Mouse (Mus musculus) forebrain, postnatal 0 days (tissue): Measurements from ENCODE around the gene Oaz1. TPM values are rescaled to one million over a fixed set of nuclear protein-coding genes. Genes with fewer than 3 reads are reported as not detected.

ENCODE experiments used
- ATAC-seq: fragments of 200-750 bp; cut with Nextera tagmentation; 2 replicates; pipeline ENCODE4 v1.8.0; 2017; ENCODE audit warnings: mild to moderate bottlenecking, moderate library complexity
- DNase-seq: peaks from one replicate; pipeline ENCODE4 v3.0.0-alpha.2; 2015
- H3K27ac ChIP-seq: fragments of 300-500 bp; sonication (generic); 2 replicates; pipeline ENCODE4 v1.5.1; 2014; ENCODE audit warnings: low read depth, mild to moderate bottlenecking, antibody characterized with exemption, low read length, moderate library complexity, mixed read lengths
- H3K27me3 ChIP-seq: fragments of 300-500 bp; sonication (generic); 2 replicates; pipeline ENCODE4 v1.6.1; 2014; ENCODE audit warnings: mild to moderate bottlenecking, low read length, mixed read lengths; ENCODE audit not compliant: insufficient read depth
- H3K36me3 ChIP-seq: fragments of 300-500 bp; sonication (generic); 2 replicates; pipeline ENCODE4 v1.6.1; 2014; ENCODE audit warnings: mild to moderate bottlenecking, moderate library complexity; ENCODE audit not compliant: insufficient read depth
- H3K4me1 ChIP-seq: fragments of 300-500 bp; sonication (generic); 2 replicates; pipeline ENCODE4 v1.6.1; 2014; ENCODE audit warnings: antibody characterized with exemption; ENCODE audit not compliant: insufficient read depth
- H3K4me2 ChIP-seq: fragments of 300-500 bp; sonication (generic); 2 replicates; pipeline ENCODE4 v1.6.1; 2014; ENCODE audit warnings: low read depth, mild to moderate bottlenecking, moderate library complexity
- H3K4me3 ChIP-seq: fragments of 300-500 bp; sonication (generic); 2 replicates; pipeline ENCODE4 v1.5.1; 2014; ENCODE audit warnings: low read depth, low read length, mixed read lengths
- H3K9ac ChIP-seq: fragments of 300-500 bp; sonication (generic); 2 replicates; pipeline ENCODE4 v1.6.1; 2014; ENCODE audit warnings: mild to moderate bottlenecking
- H3K9me3 ChIP-seq: fragments of 300-500 bp; sonication (generic); 2 replicates; pipeline ENCODE4 v1.6.1; 2016; ENCODE audit warnings: low read length
- CTCF ChIP-seq: sonication (generic); IDR thresholded peaks from 2 replicates; pipeline ENCODE4 v1.5.1; 2016; ENCODE audit warnings: antibody characterized with exemption, control low read depth, low read depth
- WGBS: fragments of 180-500 bp; shearing (Covaris S2); extraction: QIAGEN DNeasy Blood & Tissue Kit; methylation state at CpG from one replicate; pipeline ENCODE4 v1.1.7; 2014; 5-methylcytosine and 5-hydroxymethylcytosine counted together
- polyA plus RNA-seq: library from polyadenylated mRNA; unstranded; fragments of >200 nt; fragmentation: Nextera tagmentation; extraction: Ambion mirVana; gene quantifications from 2 replicates; pipeline ENCODE4 v1.2.1, GENCODE M21; 2015
- total RNA-seq: library from RNA; depleted of rRNA; stranded (reverse); fragments of >200 nt; gene quantifications from 2 replicates; pipeline ENCODE4 v1.2.3, GENCODE M21; 2014

Gene Oaz1
- total and polyA plus RNA-seq, 2 experiments from 2014 or later, result 1,040 to 1,146 TPM

DNA sequence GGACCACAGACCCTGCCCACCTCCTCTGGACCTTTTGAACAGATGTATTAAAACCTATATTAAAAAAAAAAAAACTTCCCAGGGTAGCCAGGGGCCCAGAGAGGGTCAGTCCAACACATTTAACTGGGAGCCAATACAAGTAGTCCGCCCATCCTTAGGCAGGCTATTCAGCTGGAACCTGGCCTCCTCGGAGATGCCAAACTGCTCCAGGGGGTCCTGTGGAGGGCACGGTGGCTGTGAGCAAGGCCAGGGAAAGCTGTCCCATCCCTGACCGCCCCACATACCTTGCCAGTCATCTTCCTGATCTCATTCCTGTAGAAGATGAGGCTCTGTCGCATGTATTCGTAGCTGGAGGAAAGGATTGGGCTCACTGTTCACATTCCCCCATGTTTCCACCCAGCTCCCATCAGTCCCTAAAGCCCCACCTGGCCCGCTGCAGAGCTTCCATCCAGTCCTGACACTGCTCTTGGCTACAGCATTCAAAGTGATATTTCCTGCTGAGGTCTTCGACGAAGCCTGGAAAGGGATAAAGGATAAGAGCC is 30.1 kb upstream of the Oaz1 start:
- ATAC-seq, result no peak
- Histone ChIP-seq H3K36me3 (peaks cover 51% of the 10 kb centered on the region), H3K27ac (no peak overlapping the region), H3K9me3 (no peaks in the 10 kb centered on the region), H3K4me3 (no peak overlapping the region), H3K4me2 (0 out of 2 replicates have a peak overlapping the region, but pooled peaks have one; percentile 88), H3K27me3 (no peaks in the 10 kb centered on the region), H3K9ac (peak overlapping the region; percentile 96; the same call in 1 of the 2 replicates), H3K4me1 (peaks cover 14% of the 10 kb centered on the region)
- 87% methylated on average over 9 of the region's 9 CpGs for WGBS
- no peak for TF ChIP-seq CTCF
- DNase-seq, result no peak

DNA sequence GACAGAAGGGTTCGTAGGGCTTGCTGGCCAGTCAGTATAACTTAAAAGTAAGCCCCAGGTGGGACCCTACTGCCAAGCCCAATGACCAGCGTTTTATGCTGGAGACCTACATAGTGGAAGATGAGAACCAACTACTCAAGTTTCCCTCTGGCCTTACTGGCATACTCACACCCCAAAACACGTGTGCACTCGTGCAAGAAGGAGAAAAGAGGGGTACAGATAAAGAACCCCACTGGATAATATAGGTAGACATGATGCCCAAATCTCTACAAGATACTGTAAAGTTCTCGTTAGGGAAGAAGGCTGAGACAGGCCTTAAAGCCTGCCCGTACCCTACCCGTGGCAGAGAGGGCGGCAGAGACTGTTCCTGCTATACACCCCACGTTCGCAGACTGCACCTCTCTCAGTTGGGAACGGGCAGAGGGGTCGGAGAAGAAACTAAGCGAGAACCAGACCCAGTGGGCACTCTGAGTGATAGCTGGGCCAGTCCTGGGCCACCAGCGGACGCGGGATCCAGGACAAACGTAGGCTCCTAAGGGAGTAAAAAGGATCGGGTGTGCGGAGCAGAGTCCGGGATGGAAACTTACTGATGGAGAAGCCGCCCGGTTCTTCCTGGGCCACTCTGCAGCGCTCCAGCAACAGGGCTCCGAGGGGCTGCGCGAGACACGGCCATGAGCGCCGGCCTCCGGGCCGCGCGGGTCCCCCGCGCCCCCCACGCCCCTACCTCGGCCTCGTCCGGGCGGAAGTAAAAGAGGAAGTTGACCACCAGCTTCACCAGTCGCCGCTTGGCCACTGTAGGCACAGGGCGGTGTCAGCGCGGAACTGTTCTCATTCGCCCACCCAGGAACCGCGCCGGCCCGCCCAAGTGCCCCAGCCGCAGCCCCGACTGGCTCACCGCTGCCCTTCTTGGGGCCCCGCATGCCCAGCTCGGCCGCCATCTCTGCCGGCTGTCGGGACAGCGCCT is 29.0 kb upstream of the Oaz1 start:
- TF ChIP-seq CTCF, result 0 out of 2 replicates have a peak, but pooled peaks have one; percentile 34

DNA sequence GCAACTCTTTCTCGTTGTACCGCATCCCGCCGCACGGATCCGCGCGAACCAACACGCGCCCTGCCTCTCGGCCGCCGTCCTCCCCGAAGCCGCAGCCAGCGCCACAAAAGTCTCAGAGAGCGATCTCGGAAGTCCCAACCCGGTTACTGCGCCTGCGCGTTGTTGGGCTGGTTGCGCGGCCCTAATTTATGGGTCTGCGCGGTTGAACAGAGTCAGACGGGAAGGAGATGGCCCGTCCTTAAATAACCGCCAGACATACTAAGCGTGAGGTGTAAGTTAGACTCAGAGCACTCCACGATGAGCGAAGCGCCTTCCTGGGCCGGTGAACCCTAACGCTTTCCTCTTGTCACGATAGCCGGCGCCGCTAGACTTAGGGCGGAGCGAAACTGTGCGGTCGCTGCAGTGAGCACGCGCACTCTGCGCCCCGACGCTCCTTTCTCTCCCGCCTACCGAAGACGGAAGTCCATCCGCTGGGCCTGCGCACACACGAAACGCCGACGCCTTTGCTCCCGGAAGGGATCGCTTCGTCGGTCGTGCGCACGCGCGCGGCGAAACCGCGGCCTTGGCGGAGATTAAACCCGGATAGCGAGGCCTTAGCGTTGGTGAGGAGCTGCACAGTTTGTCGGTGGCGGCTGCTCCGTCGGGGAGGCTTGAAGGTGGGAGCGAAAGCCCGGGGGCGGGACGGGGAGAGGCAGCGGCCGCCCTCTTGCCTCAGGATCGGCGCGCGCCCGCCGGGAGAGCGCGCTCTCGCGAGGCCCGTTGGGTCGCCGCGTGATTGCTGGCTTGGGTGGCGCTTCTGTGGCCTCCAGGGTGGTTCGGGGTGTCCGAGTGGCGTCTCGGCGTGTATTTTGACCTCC is 28.1 kb upstream of the Oaz1 start, which contains the start of the genes Sf3a2 and Plekhj1:
Gene Sf3a2, plus strand, starts transcription at position 49 of the 857 bp plus-strand sequence.
Gene Plekhj1, minus strand, starts transcription at position 477 of the 857 bp plus-strand sequence.
- no peak; the same call in none of the 2 replicates for TF ChIP-seq CTCF
- Histone ChIP-seq H3K36me3 (peaks cover 54% of the 10 kb centered on the region), H3K4me3 (peak within 1 kb of the TSS; percentile 88), H3K27me3 (no peaks in the 10 kb centered on the region), H3K4me1 (peaks cover 14% of the 10 kb centered on the region), H3K4me2 (peak within 1 kb of the TSS; percentile 88), H3K9ac (peak within 1 kb of the TSS; percentile 96), H3K27ac (peak within 1 kb of the TSS; percentile 98), H3K9me3 (no peaks in the 10 kb centered on the region)
- 2% methylated on average over 100 of the region's 104 CpGs for WGBS
- peak; percentile 96 for ATAC-seq
- DNase-seq, result peak; percentile 99

More for the DNA sequence above, 29.0 kb upstream of the Oaz1 start:
- ATAC-seq (peak; percentile 63), DNase-seq (no peak)
- Histone ChIP-seq H3K9me3 (no peaks in the 10 kb centered on the region), H3K4me2 (peak overlapping the region; percentile 88), H3K4me3 (peak overlapping the region; percentile 88), H3K9ac (peak overlapping the region; percentile 96), H3K4me1 (peaks cover 14% of the 10 kb centered on the region), H3K27me3 (no peaks in the 10 kb centered on the region), H3K36me3 (peaks cover 54% of the 10 kb centered on the region), H3K27ac (peak overlapping the region; percentile 98)
- WGBS, result 3% methylated on average over 58 of the region's 59 CpGs

DNA sequence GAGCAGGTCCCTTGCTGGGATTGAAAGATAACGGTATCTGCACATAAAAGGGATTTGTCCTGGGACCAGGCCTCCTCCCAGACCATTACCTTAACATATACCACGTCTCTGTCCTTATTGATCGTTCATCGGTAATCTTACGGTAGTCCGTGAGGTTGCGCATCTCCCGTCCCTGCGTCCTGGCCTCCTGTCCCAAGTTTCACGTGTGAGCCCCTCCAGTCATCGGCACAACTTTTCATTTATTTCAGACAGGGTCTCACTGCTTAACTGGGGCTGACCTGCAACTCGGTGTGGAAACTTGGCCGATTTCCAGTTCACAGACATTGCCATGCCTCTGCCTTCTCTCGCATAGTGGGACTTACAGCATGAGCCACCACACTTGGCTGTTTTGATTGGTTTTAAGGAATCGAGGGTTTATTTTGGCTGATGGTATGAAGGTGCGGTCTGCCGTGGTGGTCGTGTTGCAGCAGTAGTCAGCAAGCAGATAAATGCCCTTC is 27.3 kb upstream of the Oaz1 start:
- Histone ChIP-seq H3K36me3 (peaks cover 54% of the 10 kb centered on the region), H3K27me3 (no peaks in the 10 kb centered on the region), H3K4me1 (peaks cover 14% of the 10 kb centered on the region), H3K9me3 (no peaks in the 10 kb centered on the region), H3K4me3 (peak overlapping the region; percentile 88), H3K9ac (peak overlapping the region; percentile 96), H3K4me2 (peak overlapping the region; percentile 88), H3K27ac (peak overlapping the region; percentile 98)
- 1% methylated on average over 18 of the region's 18 CpGs for WGBS
- DNase-seq, result peak; percentile 33
- no peak for ATAC-seq
- TF ChIP-seq CTCF, result no peak

DNA sequence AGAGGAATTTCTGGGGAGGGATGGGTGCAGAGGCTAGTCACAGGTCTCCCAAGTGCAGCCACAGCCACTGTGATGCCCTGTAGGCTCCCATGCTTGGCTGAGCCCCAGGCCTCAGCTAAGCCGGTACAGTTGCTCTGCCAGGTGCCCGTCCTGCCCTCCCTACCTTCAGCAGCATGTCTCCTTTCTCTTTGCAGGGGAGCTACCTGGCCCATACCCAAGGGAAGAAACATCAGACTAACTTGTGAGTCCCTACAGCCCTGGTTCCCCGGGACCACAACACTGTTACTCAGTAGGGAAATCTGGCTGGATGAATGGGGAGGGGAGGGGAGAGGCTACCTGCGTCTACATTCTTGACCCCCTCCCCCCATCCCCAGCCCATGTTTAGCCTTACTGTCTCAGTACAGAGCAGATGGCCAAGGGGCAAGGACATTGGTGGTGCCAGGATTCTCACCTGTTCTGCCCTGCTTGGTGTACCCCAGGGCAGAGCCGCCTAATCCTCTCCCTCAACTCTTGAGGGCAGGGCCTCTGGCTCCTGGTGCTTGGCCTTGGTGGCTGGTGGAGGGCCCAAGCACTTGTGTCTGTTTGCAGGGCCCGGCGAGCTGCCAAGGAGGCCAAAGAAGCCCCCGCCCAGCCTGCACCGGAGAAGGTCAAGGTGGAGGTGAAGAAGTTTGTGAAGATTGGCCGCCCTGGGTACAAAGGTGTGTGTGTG is 24.1 kb upstream of the Oaz1 start:
- TF ChIP-seq CTCF, result no peak
- Histone ChIP-seq H3K27me3 (no peaks in the 10 kb centered on the region), H3K9ac (no peak overlapping the region), H3K36me3 (peaks cover 42% of the 10 kb centered on the region), H3K9me3 (no peaks in the 10 kb centered on the region), H3K4me3 (no peak overlapping the region), H3K4me2 (no peak overlapping the region), H3K27ac (no peak overlapping the region), H3K4me1 (peaks cover 14% of the 10 kb centered on the region)
- DNase-seq (no peak), ATAC-seq (no peak)
- 89% methylated on average over 10 of the region's 10 CpGs for WGBS

DNA sequence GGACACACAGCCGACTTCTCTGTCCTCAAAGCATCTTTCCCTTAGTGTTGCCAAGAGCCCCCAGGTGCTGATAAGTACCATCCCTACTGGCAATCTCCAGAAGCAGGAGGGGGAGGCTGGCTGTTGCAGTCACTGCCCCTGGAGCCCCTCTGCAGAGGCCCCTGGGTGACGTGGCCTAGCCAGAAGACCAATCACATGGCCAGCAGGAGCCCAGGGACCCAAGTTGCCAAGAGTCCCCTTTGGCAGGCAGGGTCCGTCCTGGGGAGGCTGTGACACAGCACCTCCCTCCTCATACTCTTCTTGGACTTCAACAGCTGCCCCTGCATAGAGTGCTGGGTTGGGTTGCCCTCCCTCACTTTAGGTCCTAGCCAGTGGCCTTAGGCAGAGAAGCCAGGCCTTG is 23.5 kb upstream of the Oaz1 start:
- H3K27ac ChIP-seq, result no peak overlapping the region
- DNase-seq (no peak), ATAC-seq (no peak)
- no peak overlapping the region for H3K4me3 ChIP-seq
- TF ChIP-seq CTCF, result no peak
- peaks cover 42% of the 10 kb centered on the region for H3K36me3 ChIP-seq
- H3K4me1 ChIP-seq, result peaks cover 14% of the 10 kb centered on the region
- H3K4me2 ChIP-seq, result no peak overlapping the region
- H3K27me3 ChIP-seq, result no peaks in the 10 kb centered on the region
- WGBS, result 79% methylated on average over 3 of the region's 3 CpGs
- H3K9me3 ChIP-seq, result no peaks in the 10 kb centered on the region
- H3K9ac ChIP-seq, result no peak overlapping the region
